Mouse (Mus musculus) gonadal fat pad, adult 2 months (tissue): ENCODE data around the gene Ticrr. TPM values are rescaled to one million over a fixed set of nuclear protein-coding genes. Genes with fewer than 3 reads are reported as not detected.

Experiments used
- DNase-seq: peaks from one replicate; pipeline ENCODE4 v3.0.0-alpha.2; 2012; ENCODE audit warnings: low read depth
- polyA plus RNA-seq: library from polyadenylated mRNA; depleted of rRNA; stranded (reverse); fragments of >200 nt; gene quantifications from 2 replicates; pipeline ENCODE4 v1.2.3, GENCODE M21; 2012; rRNA removed

Gene Ticrr
- 0.20 and 0.34 TPM in 2 replicates for polyA plus RNA-seq

DNA sequence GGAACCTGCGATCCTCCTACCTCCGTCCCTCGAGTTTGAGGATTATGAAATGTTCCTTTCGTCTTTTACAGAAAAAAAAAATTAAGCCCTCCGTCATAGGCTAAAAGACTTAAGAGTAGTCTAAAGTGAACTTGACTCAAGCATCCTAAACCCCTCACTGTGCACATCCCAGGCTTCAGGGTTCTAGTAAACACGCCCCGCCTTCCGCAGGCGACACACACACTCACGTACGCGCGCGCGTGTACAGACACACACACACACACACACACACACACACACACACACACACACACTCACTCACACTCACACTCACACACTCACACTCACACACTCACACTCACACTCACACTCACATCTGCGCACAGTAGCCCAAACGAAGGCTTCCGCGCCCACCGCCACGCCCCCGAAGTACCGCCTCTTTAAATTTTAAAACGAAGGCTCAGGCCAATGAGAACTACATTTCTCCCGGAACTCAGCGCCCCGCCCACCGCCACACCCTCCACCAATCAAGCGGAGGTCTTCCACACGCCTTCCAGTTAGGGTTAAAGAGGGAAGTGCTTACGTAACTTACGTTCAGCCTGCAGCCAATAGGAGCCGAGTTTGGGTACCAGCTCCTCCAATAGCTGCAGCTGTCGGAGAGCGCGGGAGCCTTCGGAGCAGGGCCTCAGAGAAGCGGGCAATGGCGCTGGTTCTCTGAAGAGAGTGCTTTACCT is at the start of gene Ticrr:
Gene Ticrr, plus strand, starts transcription at position 619 of the 713 bp plus-strand sequence.
- peak; percentile 84 for DNase-seq

DNA sequence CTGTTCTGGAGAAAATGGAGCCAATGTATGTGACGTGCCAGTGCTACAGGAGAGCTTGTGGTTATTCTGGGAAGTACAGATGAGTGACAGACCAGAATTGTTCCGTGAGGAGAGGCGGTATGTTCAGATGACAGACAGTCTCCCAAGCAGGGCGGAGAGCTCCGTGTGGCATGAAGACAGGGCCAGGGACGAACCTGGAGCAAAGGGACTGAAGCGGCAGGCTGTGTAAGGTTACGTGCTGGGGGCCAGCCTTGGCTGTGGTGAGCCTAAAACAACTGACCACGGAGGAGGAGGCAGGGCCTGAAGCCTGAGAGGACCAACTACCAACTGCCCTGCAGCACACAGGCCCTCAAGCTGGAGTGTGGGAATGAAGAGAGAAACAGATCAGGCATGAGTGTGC is 48.1 kb upstream of the Ticrr start:
- no peak for DNase-seq

DNA sequence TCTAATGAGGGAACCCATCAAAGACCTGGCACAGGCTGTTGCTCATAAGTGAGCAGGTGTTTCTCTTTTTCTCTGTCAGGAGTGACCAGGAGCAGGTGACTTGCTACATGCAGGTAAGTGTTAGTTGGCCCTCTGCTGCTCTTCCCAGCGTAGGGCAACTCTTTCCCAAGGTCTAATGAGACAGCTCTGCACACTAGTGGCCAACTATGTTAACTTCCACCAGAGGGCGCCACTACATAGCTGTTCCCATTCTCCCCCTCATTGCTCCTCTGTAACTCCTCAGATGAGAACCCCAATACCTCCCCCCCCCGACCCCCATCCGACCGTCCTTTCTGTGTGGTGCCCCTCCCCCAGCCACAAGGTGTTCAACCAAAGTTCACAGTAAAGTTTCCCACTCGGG is 47.2 kb upstream of the Ticrr start:
- DNase-seq, result no peak

- no peak for DNase-seq
Measured at GRCm38 (mm10) chr7:79613314-79613713, 46.7 kb upstream of the Ticrr start.

DNA sequence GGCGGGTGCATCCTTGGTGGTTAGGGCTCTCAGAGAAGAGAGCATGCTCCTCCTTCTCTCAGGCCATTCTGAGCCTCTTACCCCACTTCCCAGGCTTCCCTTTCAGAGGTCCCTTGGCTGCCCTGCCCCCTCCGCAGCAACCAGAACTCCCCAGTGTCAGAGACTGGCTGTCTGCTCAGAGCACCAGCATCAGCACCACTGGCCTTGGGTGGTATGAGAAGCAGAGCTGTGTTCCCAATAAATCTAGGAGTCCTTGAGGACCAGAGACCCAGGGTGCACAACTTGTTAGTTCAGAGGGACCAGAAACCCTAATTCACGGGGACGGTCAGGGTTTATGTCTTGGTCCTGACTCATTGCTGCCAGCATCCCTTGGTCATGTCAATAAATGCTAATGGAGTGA is 45.0 kb upstream of the Ticrr start:
- DNase-seq, result no peak

- DNase-seq, result no peak
Measured at GRCm38 (mm10) chr7:79615941-79616340, 44.1 kb upstream of the Ticrr start.

- no peak for DNase-seq
Measured at GRCm38 (mm10) chr7:79617418-79617817, 42.6 kb upstream of the Ticrr start, which contains the start of gene Rhcg. Rhcg (minus strand) TSS chr7:79617657.

GRCm38 (mm10) chr7:79619493-79619892 is 40.5 kb upstream of the Ticrr start:
- no peak for DNase-seq

GRCm38 (mm10) chr7:79623086-79623485 is 36.9 kb upstream of the Ticrr start:
- DNase-seq, result no peak

- no peak for DNase-seq
Measured at GRCm38 (mm10) chr7:79626170-79626569, 33.8 kb upstream of the Ticrr start.

GRCm38 (mm10) chr7:79628271-79628913 is 31.6 kb upstream of the Ticrr start:
- DNase-seq, result no peak

DNA sequence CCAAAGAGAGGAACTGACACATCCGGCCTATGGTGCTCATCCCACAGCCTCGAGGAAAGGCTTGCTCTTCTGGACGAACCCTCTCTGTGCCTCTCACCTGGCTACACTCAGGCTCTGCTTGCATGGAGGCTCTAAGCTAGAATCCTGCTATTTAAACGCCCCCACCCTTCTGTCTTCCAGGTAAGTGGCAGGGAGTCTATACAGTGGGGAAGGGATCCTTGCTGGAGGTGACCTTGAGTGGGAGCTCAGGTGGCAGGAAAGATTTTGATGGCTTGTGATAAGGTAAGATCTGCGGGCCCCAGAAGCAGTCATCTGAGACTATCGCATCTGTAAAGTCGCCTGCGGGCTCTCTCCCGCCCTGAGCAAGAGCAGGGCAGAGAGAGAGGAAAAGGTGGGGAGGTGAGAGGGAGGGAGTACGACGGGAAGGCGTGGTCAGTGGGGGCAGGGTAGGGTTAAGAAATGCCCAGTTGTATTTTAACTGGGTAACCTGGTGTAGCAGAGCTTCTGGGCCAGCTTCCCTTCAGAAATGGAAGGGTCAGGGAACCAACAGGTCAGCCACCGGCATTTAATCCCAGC is 28.1 kb upstream of the Ticrr start:
- DNase-seq, result no peak

DNA sequence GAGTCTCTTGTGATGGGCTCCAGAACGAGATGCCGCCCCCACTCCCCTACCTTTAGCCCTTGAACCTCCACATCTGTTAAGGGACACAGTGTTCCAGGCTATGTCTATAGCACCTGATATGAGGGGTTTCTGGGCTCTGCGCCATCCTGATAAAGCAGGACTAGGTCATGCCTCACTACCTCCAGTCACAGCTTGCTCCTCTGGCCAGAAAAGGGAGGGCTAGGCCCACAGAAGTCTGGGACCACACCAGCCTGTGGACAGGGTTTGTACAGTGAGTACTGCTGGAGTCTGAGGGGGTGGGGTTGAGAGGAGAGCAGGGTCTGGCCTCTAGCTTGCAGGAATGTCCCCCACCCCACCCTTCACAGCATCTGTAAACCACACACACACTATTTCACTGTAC is 12.8 kb upstream of the Ticrr start:
- DNase-seq, result no peak

- DNase-seq, result no peak
Measured at GRCm38 (mm10) chr7:79649005-79649404, 11.0 kb upstream of the Ticrr start.

DNA sequence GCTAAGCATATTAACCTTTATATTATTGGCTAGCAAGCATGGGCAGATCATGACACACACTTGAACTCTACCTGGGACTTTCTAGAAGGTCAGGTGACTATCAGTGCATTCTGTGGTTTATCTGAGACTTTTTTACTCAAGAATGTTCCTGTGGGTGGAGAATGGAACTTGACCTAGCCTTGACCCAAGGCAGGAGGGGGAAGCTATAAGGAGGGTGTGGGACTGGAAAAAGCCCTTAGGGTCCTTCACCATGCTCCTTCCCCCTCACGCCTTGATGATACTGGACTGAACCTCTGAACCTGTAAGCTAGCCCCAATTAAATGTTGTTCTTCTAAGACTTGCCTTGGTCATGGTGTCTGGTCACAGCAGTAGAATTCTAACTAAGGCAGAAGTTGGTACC is 5.8 kb upstream of the Ticrr start:
- DNase-seq, result no peak

GRCm38 (mm10) chr7:79654586-79654985 is 5.4 kb upstream of the Ticrr start:
- DNase-seq, result no peak

DNA sequence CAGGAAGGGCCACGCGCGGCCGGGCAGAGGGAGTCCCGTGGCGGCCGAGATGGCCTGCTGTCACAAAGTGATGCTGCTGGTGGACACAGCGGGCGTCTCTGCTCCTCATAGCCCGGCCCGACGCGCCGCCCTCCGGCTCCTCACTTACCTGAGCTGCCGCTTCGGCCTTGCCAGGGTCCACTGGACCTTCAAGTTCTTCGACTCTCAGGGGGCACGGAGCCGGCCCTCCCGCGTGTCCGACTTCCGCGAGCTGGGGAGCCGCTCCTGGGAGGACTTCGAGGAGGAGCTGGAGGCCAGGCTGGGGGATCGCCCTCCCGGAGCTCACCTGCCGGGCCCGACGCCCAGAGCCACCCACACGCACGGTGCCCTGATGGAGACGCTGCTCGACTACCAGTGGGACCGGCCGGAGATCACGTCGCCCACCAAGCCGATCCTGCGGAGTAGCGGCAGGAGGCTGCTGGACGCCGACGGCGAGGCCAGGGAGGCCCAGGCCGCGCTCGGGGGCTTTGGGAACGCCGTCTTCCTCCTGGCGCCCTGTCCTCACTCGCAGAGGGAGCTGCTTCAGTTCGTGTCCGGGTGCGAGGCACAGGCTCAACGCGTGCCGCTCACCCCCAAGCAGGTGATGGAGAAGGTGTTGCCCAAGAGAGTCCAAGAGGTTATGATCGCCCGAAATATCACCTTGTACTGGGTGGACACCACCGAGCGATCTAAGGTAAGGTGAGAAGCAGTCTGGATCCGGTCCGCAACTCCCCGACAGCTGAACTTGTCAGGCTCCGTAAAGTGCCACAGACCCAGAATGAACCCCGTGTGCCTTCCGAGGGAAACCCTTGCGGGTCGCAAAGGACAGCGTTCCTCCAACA is 525 bp downstream of the Ticrr start:
- no peak for DNase-seq

GRCm38 (mm10) chr7:79661253-79661890 is 1.4 kb downstream of the Ticrr start:
- DNase-seq, result no peak

GRCm38 (mm10) chr7:79666690-79667089 is 6.7 kb downstream of the Ticrr start:
- no peak for DNase-seq

DNA sequence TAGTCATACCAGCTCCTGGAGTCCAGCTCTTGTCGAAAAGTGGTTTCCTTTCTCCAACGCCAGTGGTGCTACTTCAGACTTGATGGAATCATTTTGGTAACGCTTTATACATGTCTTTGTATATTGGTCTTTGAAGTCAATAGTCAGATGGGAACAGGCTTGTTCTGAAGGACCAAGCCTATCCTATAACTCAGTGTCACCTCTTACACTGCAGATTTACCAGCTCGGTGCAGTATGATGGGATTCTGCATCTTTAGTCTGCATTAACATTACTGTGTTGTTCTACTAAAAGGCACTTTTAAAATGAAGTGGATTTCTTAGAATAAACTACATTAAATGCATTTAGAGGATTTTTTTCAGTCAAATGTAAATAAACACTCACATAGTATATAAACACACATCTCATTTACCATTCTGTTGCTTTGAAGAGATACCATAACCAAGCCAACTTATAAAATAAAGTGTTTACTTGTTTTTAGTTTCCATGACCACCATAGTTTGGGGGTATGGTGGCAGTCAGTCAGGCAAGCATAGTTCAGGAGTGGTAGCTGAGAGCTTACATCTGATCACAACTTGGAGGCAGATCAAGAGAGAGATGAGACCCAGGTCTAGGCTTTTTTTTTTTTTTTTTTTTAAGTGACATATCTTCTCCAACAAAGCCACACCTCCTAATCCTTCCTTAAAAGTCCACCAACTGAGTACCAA is 11.1 kb downstream of the Ticrr start:
- DNase-seq, result no peak

DNA sequence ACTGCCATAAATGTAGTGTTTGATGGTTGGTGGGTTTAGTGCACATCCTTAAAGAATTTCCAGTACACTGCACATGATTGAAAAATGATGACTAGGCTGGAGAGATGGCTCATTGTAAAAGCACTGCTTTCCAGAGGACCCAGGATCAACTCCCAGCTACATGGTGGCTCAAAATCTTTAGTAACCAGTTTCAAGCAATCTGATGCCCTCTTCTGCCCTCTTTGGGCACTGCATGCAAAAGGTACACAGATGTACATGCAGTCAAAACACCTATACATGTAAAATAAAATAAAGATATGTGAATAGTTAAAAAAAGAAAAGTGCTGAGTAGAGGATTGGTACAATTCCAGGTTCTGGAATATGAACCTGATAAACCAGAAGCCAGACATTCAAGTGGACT is 19.2 kb downstream of the Ticrr start:
- DNase-seq, result no peak
